Mouse (Mus musculus) cerebellum, adult 2 months (tissue): Measurements from ENCODE around the gene Slc24a3.

ENCODE experiments used
- CTCF ChIP-seq: fragments of 200-500 bp; IDR thresholded peaks from 2 replicates; pipeline ENCODE4 v1.5.1; 2011; ENCODE audit warnings: low read depth, mild to moderate bottlenecking, control low read depth, low read length, moderate library complexity, borderline replicate concordance; ENCODE audit not compliant: insufficient read depth
- POLR2A ChIP-seq: fragments of 200-500 bp; IDR thresholded peaks from 2 replicates; pipeline ENCODE4 v1.6.1; 2011; ENCODE audit warnings: low read length, control low read depth, borderline replicate concordance; ENCODE audit not compliant: insufficient read depth

GRCm38 (mm10) chr2:145225640-145226039 is 58.1 kb downstream of the Slc24a3 start:
- TF ChIP-seq CTCF = no peak
- no peak for TF ChIP-seq POLR2A
